Mouse (Mus musculus) lung, adult 2 months (tissue): ENCODE data around the gene Fam207a.

Experiments used
- CTCF ChIP-seq: fragments of 200-500 bp; IDR thresholded peaks from 2 replicates; pipeline ENCODE4 v1.5.1; 2011; ENCODE audit warnings: mild to moderate bottlenecking, low read length, control low read depth; ENCODE audit not compliant: insufficient read depth
- POLR2A ChIP-seq: fragments of 200-500 bp; IDR thresholded peaks from 2 replicates; pipeline ENCODE4 v1.6.1; 2011; ENCODE audit warnings: low read depth, mild to moderate bottlenecking, control low read depth, low read length, borderline replicate concordance; ENCODE audit errors: extremely low read depth

DNA sequence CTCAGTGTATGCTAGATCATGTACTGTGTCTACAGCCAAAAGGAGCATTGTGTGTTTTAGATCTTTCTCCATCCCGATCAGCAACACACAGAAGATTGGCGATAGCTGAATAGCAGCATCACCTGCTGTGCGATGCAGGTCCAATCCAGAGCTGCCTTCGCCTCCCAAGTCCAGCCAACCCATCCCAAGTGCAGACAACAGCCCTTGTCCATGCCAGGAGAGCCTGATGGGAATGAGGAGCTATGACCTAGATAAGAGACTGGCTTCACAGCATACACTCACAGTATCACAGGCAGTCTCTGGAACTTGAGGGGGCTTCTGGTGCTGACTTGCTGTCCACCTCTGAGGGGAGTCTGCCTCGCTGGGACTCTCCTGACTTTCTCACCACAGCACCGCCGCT, 67.4 kb downstream of the Fam207a start:
- no peak for TF ChIP-seq POLR2A
- no peak for TF ChIP-seq CTCF
